Mouse (Mus musculus) forelimb bud, embryonic 11.5 days (tissue): Measurements from ENCODE around the gene Mbd5.

Experiments used
- DNase-seq: peaks from one replicate; pipeline ENCODE4 v3.0.0-alpha.2; 2012; ENCODE audit warnings: low read depth, low spot score

Mbd5 gene

DNA sequence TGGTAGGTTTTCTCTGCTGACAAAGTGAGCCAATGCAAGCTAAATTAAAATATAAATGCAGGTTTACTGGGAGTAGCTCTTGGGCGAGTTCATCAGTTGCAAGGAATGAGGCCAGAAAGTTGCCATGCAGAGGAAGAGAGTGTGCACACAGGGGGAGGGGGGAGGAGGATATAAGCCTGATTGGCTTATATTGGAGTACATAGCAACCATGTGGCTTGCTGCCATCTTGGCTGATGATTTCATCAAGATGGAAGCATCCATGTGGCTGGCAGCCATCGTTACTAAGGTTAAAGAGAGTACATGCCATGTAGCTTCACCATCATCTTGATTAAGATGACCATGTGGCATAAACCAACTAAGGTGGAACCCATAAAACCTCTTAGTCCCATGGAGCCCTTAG, 395.0 kb downstream of the Mbd5 start:
- DNase-seq, result no peak

- no peak for DNase-seq
Observed at GRCm38 (mm10) chr2:49345786-49346185, 396.5 kb downstream of the Mbd5 start.

DNA sequence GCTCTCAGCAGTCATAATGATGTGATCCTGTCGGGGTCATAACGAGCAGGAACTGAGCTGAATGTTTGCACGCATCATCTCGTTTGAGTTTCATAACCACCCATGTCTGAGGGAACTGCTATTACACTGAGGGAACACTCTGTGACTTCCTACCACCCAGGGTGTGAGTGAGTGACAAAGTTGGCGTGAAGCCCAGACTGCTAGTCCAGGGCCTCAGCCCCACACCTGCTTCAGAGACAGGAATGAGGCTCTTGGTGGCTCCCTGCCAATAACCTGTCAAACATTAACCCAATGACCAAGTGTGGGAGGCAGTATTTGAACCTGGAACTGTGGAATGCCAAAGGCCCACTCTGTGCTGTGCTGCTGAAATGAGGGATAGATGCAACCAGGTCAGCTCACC, 400.5 kb downstream of the Mbd5 start:
- DNase-seq, result no peak

DNA sequence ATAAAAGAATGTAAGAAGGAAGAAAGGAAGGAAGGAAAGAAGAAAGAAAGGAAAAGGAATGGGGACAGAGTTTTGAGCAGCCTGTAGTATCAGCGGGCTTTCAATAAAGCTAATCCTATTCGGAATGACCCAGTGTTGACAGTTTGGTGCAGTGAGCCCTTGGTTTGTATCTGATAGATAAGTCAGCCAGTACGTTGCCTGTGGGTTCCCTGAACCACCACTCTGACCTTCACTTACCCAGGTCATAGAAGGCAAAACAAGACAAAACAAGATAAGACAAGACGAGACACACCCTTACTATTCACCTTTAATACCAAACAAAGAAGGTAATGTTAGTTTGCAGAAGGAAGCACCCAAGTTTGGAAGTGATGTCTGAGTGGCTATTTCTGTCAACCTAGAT, 401.5 kb downstream of the Mbd5 start:
- no peak for DNase-seq

GRCm38 (mm10) chr2:49354066-49354465, 404.8 kb downstream of the Mbd5 start:
- DNase-seq, result no peak

DNA sequence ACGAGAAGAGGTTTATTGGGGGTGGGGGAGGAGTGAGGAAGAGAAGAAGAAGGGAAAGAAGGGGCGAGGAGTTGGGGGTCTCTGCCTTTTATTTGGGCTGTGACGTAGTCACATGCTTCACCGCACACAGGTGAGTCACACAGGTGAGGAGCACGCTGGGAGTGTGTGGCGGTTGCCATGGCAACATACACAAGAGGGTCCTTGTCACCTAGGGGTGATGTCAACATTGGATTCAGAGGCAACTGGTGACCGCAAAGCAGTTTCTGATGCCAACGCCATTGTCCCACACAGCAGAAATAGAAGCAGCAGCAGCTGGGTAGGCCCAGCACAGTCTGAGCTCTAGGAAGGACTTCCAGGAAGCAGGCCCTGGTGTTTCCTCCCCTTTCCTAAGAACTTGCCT, 406.6 kb downstream of the Mbd5 start:
- no peak for DNase-seq

DNA sequence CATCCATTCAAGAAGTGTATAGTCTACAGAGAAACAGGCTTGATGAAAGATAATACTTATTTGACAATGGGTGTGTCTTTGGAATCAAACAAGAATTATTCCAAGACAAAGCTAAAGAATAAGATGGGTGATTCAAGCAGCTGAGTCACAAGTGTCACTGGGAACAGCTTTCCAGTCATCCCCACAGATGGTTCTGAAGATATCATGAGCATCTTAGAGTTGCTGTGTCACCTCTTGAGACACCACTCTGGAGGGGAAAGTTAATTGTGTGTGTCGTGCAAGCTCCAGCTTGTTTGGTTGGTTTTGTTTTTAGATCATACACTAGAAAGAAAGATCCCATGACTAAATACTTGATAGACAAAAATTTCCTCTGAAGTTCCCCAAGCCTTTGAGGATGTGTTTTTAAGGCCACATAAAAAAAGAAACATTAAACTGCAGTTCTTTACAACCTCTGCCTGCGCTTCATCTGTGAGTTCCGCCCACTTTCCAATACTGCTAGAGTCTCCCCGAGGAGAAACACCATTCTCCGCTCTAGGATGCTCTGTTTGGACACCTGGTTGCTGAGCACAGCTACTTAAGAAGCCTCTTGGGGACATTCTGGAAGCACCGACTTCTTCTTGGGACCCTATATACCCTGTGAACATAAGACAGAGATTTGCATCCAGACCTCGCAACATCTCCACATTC, 409.0 kb downstream of the Mbd5 start:
- no peak for DNase-seq

DNA sequence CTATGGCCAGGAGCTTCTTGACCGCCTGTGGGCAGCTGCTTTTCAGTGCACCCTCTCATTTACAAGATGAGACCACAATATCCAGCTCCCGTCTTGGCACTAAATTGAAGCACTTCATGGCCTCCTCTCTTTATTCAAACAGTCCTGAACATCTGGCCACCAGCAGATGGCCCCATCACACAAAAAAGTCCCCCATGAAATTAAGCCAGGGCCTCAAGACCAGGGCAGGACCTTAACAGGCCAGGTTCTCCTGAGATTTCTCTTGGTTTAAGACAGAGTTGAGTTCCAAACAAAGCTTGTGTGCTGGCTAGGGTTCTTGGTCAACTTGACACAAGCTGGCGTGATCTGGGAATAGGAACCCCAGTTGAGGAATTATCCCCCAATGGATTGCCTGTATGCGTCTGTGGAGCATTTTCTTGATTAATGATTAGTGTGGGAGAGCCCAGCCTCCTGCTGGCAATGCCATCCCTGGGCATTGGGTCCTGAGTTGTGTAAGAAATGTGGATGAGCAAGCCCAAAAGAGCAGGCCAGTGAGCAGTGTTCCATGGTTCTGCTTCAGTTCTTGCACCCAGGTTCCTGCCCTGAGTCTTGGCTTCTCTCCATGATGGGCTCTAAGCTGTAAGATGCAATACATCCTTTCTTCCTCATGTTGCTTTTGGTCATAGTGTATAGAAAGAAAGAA, 409.7 kb downstream of the Mbd5 start:
- DNase-seq, result peak; percentile 40

- DNase-seq, result no peak
Observed at GRCm38 (mm10) chr2:49359706-49360105, 410.4 kb downstream of the Mbd5 start.

GRCm38 (mm10) chr2:49364546-49364945, 415.2 kb downstream of the Mbd5 start:
- DNase-seq, result no peak

DNA sequence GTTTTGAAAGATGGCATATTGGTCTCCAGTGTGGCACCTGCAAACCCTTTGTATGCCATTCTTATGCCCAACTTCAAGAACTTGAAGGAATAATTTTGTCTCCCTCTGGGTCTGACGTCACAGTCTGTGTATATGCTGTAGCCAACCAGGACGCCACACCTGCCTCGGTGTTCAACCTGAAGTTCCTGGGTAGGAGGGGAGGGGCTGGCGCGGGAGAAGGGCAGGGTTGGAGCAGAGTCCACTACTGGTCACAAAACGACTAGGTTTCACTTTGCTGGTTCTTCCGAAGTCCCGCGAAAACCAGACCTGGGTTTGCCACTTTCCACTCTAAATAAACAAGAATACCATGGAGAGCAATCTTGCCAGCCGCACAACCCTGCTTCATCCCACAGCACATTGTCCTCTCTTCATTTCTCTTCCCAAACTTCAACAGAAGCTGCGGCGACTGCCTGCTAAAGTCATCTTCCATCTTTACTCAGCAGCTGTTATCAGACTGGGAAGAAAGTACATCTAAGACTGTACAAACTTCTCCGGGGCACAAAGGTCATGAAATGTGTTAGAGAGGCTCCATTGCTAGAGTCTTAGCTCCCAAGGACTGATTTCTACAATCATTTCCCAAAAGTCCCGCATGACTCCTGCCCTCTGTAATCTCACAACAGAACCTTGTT, 417.7 kb downstream of the Mbd5 start:
- DNase-seq, result no peak

GRCm38 (mm10) chr2:49367546-49367917, 418.2 kb downstream of the Mbd5 start:
- no peak for DNase-seq

DNA sequence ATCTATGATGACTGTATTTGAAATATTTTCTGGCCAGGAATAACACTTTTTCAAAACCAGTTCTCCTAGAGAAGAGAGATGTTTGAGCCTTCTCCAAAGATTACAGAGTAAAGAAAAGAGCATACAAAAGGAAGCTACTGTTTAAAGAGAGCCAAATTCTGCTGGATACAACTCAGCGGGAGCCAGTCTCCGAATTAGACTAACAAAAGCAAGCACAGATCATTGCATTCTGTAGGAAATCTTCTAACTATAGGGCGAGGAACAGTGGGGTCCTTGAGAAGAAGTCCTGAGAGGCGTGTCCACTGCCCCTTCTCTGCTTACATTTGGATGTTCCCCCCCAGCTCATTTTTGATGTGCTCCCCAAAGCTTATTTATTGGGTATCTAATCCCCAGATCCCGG, 422.3 kb downstream of the Mbd5 start:
- DNase-seq, result no peak

DNA sequence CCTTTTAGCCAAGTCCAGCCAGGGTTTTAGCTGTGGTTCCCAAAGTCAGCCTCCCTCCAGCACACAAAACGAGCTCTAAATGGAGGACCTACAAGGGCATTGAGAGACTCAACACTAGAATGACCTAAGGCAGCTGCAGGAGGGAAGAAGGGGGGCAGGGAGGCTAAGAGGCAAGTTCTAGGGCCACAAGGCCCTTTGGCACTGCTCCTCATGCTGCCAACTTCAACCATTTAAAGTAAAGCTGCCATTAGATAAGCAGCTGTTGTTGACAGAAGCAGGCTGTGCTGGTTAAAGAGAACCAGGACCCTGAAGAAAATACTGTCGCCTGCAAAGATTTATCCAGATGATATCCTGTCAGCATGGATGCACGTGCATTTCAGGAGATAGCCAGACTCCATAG, 423.3 kb downstream of the Mbd5 start:
- DNase-seq, result no peak
